ENCODE assay signal across 19 mouse cellular contexts in the genomic region with DNA sequence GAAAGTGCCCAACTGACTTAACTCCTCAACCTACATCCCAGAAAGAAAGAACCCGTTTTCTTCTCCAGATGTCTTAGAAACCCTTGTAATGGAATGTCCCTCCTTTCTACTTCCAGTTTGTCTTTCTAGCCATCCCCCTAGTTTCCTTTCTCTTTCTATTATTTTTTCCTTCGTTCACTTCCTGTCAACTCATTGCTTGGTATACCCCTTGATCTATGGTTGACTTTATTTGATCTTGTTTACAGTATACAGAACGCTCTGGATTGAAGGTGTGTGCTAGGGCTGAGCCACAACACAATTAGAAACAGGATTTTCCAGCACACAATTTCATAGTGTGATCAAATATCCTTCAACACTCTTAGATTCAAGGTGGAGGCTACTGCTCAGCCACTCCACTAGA.
DNase-seq lines count a peak whose midpoint lies in the region; ATAC-seq and TF ChIP-seq lines count a peak whose summit lies in the region.
"Had no signal": no experiment of that assay in that cellular context is flagged by ENCODE, and none has a peak within 500 bp of the region (broad histone marks: within the 10 kb centered on the region; RNA-seq: fewer than 3 reads in every experiment).

No protein-coding gene starts in this region.

- DNase-seq in induced T-regulatory cell, adult 2 months (ENCODE audit: low read depth) = peak; percentile 31
- DNase-seq in urinary bladder, postnatal 14 days (ENCODE audit: low spot score) = no peak
- no peak for DNase-seq in heart, adult 8-10 months (ENCODE audit: low spot score)
- DNase-seq: adrenal gland, adult 8-10 months; adrenal gland, postnatal 14 days; adrenal gland, postnatal 36 days; B cell, adult 2 months; cerebellum, adult 11-12 months; cerebellum, adult 2 months; cerebellum, adult 9-10 months; cerebellum, postnatal 10 days; cerebellum, postnatal 25 days; forebrain, postnatal 0 days had no signal

- no peaks in the 10 kb centered on the region for H3K27me3 ChIP-seq in myocyte (ENCODE audit: control insufficient read depth, insufficient read depth, insufficient read length)
- H3K27me3 ChIP-seq: embryonic facial prominence, embryonic 12.5 days; forebrain, embryonic 13.5 days; forebrain, embryonic 15.5 days had no signal

- ATAC-seq in CD4-positive, CD25-positive, alpha-beta regulatory T cell, adult 4 months = peak; percentile 78
- ATAC-seq: forebrain, embryonic 13.5 days; forebrain, embryonic 15.5 days; forebrain, postnatal 0 days had no signal

- H3K79me2 ChIP-seq in myocyte (ENCODE audit: control insufficient read depth, insufficient read depth) = no peaks in the 10 kb centered on the region

- no peak overlapping the region for H3ac ChIP-seq in myocyte (ENCODE audit: control insufficient read depth, insufficient read length)

- no peak overlapping the region for H3K4me3 ChIP-seq in myocyte
- H3K4me3 ChIP-seq: embryonic facial prominence, embryonic 10.5 days; embryonic facial prominence, embryonic 12.5 days; forebrain, embryonic 13.5 days; forebrain, embryonic 15.5 days had no signal

- H3K4me2 ChIP-seq in myocyte (ENCODE audit: low read depth) = peak overlapping the region; percentile 4
- H3K4me2 ChIP-seq: embryonic facial prominence, embryonic 12.5 days; forebrain, embryonic 13.5 days; forebrain, embryonic 15.5 days had no signal

- TF ChIP-seq POLR2A in myocyte (IDR thresholded peaks at IDR 0.05; ENCODE audit: insufficient read length, low read depth) = no peak

- H3K36me3 ChIP-seq in myocyte (ENCODE audit: control insufficient read depth, insufficient read depth) = no peaks in the 10 kb centered on the region
- H3K36me3 ChIP-seq: embryonic facial prominence, embryonic 10.5 days; embryonic facial prominence, embryonic 12.5 days; forebrain, embryonic 15.5 days had no signal

TF ChIP-seq in myocyte, 11 proteins besides CTCF, POLR2A, EP300 and RAD21:
- TF ChIP-seq TCF12 (IDR thresholded peaks at IDR 0.05; ENCODE audit: insufficient read depth, poor library complexity, severe bottlenecking) (no peak), REST (IDR thresholded peaks at IDR 0.05; ENCODE audit: insufficient read depth, insufficient read length) (no peak), MYOG (IDR thresholded peaks at IDR 0.05; ENCODE audit: control insufficient read depth in 1 of 3, insufficient read depth in 1 of 3, insufficient read length in 2 of 3, low read depth in 2 of 3) (no peak), TCF3 (IDR thresholded peaks at IDR 0.05; ENCODE audit: insufficient read length, low read depth) (no peak)
